Mouse (Mus musculus): ENCODE measurements around the gene Rad51b. TPM values are rescaled to one million over a fixed set of nuclear protein-coding genes. Genes with fewer than 3 reads are reported as not detected.

The Rad51b gene
- total RNA-seq, 4 experiments from 2014 or later, result 0.35 to 0.74 (median 0.48) TPM

GRCm38 (mm10) chr12:79330571-79330970 is 33.5 kb downstream of the Rad51b start:
- DNase-seq, result no peak

- no peak for DNase-seq
Measured at GRCm38 (mm10) chr12:79331722-79332121, 34.6 kb downstream of the Rad51b start.

- DNase-seq, result no peak
Measured at GRCm38 (mm10) chr12:79338791-79339190, 41.7 kb downstream of the Rad51b start.

- no peak for DNase-seq
Measured at GRCm38 (mm10) chr12:79340513-79340912, 43.4 kb downstream of the Rad51b start.

- DNase-seq, result no peak
Measured at GRCm38 (mm10) chr12:79341291-79341845, 44.3 kb downstream of the Rad51b start.

GRCm38 (mm10) chr12:79346198-79346733 is 49.2 kb downstream of the Rad51b start:
- no peak for DNase-seq

- DNase-seq, result peak; percentile 26
Measured at GRCm38 (mm10) chr12:79347643-79348042, 50.6 kb downstream of the Rad51b start.

GRCm38 (mm10) chr12:79351461-79351860 is 54.4 kb downstream of the Rad51b start:
- DNase-seq, result no peak

- no peak for DNase-seq
Measured at GRCm38 (mm10) chr12:79352086-79352741, 55.1 kb downstream of the Rad51b start.

- DNase-seq, result no peak
Measured at GRCm38 (mm10) chr12:79352742-79353114, 55.6 kb downstream of the Rad51b start.

- DNase-seq, result no peak
Measured at GRCm38 (mm10) chr12:79353356-79353755, 56.3 kb downstream of the Rad51b start.

GRCm38 (mm10) chr12:79354621-79355020 is 57.5 kb downstream of the Rad51b start:
- DNase-seq, result peak; percentile 15

- DNase-seq, result no peak
Measured at GRCm38 (mm10) chr12:79356138-79356537, 59.1 kb downstream of the Rad51b start.

- no peak for DNase-seq
Measured at GRCm38 (mm10) chr12:79357631-79358030, 60.5 kb downstream of the Rad51b start.

- peak; percentile 34 for DNase-seq
Measured at GRCm38 (mm10) chr12:79358613-79359218, 61.6 kb downstream of the Rad51b start.

- no peak for DNase-seq
Measured at GRCm38 (mm10) chr12:79359404-79359803, 62.3 kb downstream of the Rad51b start.

GRCm38 (mm10) chr12:79362219-79362618 is 65.1 kb downstream of the Rad51b start:
- no peak for DNase-seq

GRCm38 (mm10) chr12:79364284-79364683 is 67.2 kb downstream of the Rad51b start:
- DNase-seq, result no peak

GRCm38 (mm10) chr12:79368818-79369217 is 71.7 kb downstream of the Rad51b start:
- no peak for DNase-seq

GRCm38 (mm10) chr12:79369512-79370165 is 72.6 kb downstream of the Rad51b start:
- no peak for DNase-seq

- no peak for DNase-seq
Measured at GRCm38 (mm10) chr12:79372697-79373096, 75.6 kb downstream of the Rad51b start.

- no peak for DNase-seq
Measured at GRCm38 (mm10) chr12:79377378-79377777, 80.3 kb downstream of the Rad51b start.

- DNase-seq, result no peak
Measured at GRCm38 (mm10) chr12:79377861-79378260, 80.8 kb downstream of the Rad51b start.

Measured in adrenal gland, adult 8-10 months (tissue).